Mouse (Mus musculus) MEL (cell line): Measurements from ENCODE around the gene Hmgb1. TPM values are rescaled to one million over a fixed set of nuclear protein-coding genes. Genes with fewer than 3 reads are reported as not detected.

Source experiments
- DNase-seq: peaks from one replicate; pipeline ENCODE4 v3.0.0; 2011; ENCODE audit warnings: low read depth, low spot score
- H3K27ac ChIP-seq: 2 replicates; pipeline ENCODE4 v1.5.1; 2012; ENCODE audit warnings: low read depth, mild to moderate bottlenecking, control low read depth, low read length, moderate library complexity; ENCODE audit not compliant: control insufficient read depth
- H3K27me3 ChIP-seq, 2 experiments: fragments of 150-350 bp in 1 of 2; sonication (generic) in 1 of 2; 2 replicates each; pipeline ENCODE4 v1.6.1; 2012; ENCODE audit warnings: low read length in 2 of 2, mild to moderate bottlenecking in 2 of 2, improper control_type of control experiment in 1 of 2, moderate library complexity in 1 of 2; ENCODE audit not compliant: insufficient read depth in 2 of 2, control insufficient read depth in 1 of 2
- H3K36me3 ChIP-seq, 2 experiments: 2 replicates each; pipeline ENCODE4 v1.6.1; 2012 to 2014; ENCODE audit warnings: low read length in 2 of 2, improper control_type of control experiment in 1 of 2, inconsistent platforms in 1 of 2, mild to moderate bottlenecking in 1 of 2; ENCODE audit not compliant: insufficient read depth in 2 of 2, control insufficient read depth in 1 of 2
- H3K4me1 ChIP-seq, 2 experiments: fragments of 150-350 bp in 1 of 2; sonication (generic) in 1 of 2; 2 replicates each; pipeline ENCODE4 v1.6.1; 2012; ENCODE audit warnings: low read length in 2 of 2, improper control_type of control experiment in 1 of 2, mild to moderate bottlenecking in 1 of 2; ENCODE audit not compliant: insufficient read depth in 2 of 2, control insufficient read depth in 1 of 2
- H3K4me3 ChIP-seq, 2 experiments: fragments of 150-350 bp in 1 of 2; sonication (generic) in 1 of 2; 2 replicates each; pipeline ENCODE4 v1.5.1; 2012; ENCODE audit warnings: low read depth in 2 of 2, low read length in 2 of 2, mild to moderate bottlenecking in 2 of 2, moderate library complexity in 2 of 2, control low read depth in 1 of 2, improper control_type of control experiment in 1 of 2; ENCODE audit not compliant: control insufficient read depth in 1 of 2, insufficient read depth in 1 of 2
- H3K79me2 ChIP-seq: 2 replicates; pipeline ENCODE4 v1.6.1; 2012; ENCODE audit warnings: mild to moderate bottlenecking, low read length, moderate library complexity; ENCODE audit not compliant: control insufficient read depth, poor library complexity, insufficient read depth
- H3K9ac ChIP-seq: 2 replicates; pipeline ENCODE4 v1.6.1; 2012; ENCODE audit warnings: low read depth, mild to moderate bottlenecking, control low read depth, low read length, moderate library complexity; ENCODE audit not compliant: control insufficient read depth, poor library complexity, severe bottlenecking
- H3K9me3 ChIP-seq: fragments of 150-350 bp; sonication (generic); replicated peaks from 2 replicates; pipeline ENCODE4 v1.6.1; 2012; ENCODE audit warnings: mild to moderate bottlenecking, low read length, improper control_type of control experiment, moderate library complexity; ENCODE audit not compliant: insufficient read depth
- E2F4 ChIP-seq: IDR thresholded peaks from 2 replicates; pipeline ENCODE4 v1.6.1; 2011; ENCODE audit warnings: low read depth, low read length, improper control_type of control experiment, borderline replicate concordance
- ELF1 ChIP-seq: IDR thresholded peaks from 2 replicates; pipeline ENCODE4 v1.6.1; 2014; ENCODE audit warnings: low read depth, mild to moderate bottlenecking, inconsistent platforms, low read length, improper control_type of control experiment, moderate library complexity
- MAX ChIP-seq: IDR thresholded peaks from 2 replicates; pipeline ENCODE4 v1.6.1; 2011; ENCODE audit warnings: low read length, improper control_type of control experiment
- MXI1 ChIP-seq: IDR thresholded peaks from 2 replicates; pipeline ENCODE4 v1.6.1; 2011; ENCODE audit warnings: mild to moderate bottlenecking, low read depth, low read length, improper control_type of control experiment
- MYC ChIP-seq: IDR thresholded peaks from 2 replicates; pipeline ENCODE4 v1.6.1; 2011; ENCODE audit warnings: low read depth, mild to moderate bottlenecking, low read length, improper control_type of control experiment, moderate library complexity
- POLR2AphosphoS2 ChIP-seq: IDR thresholded peaks from 2 replicates; pipeline ENCODE4 v1.6.1; 2011; ENCODE audit warnings: low read length, improper control_type of control experiment
- SMC3 ChIP-seq: IDR thresholded peaks from 2 replicates; pipeline ENCODE4 v1.6.1; 2011; ENCODE audit warnings: low read depth, low read length, improper control_type of control experiment
- UBTF ChIP-seq: IDR thresholded peaks from 2 replicates; pipeline ENCODE4 v1.6.1; 2012; ENCODE audit warnings: low read depth, mild to moderate bottlenecking, inconsistent platforms, low read length, improper control_type of control experiment, moderate library complexity, borderline replicate concordance; ENCODE audit not compliant: insufficient read depth
- ZMIZ1 ChIP-seq: IDR thresholded peaks from 2 replicates; pipeline ENCODE4 v1.6.1; 2012; ENCODE audit warnings: low read depth, mild to moderate bottlenecking, inconsistent platforms, low read length, improper control_type of control experiment, moderate library complexity
- ZNF384 ChIP-seq: IDR thresholded peaks from 2 replicates; pipeline ENCODE4 v1.6.1; 2012; ENCODE audit warnings: low read depth, mild to moderate bottlenecking, inconsistent platforms, low read length, improper control_type of control experiment
- polyA plus RNA-seq, 2 experiments: library from polyadenylated mRNA; stranded (reverse) in 1 of 2; unstranded in 1 of 2; fragments of >175 nt in 1 of 2; fragments of >200 nt in 1 of 2; gene quantifications; 2 replicates each; pipeline versions ENCODE4 v1.2.1 to v1.2.4; 2012; ENCODE audit warnings: low replicate concordance in 2 of 2, low read depth in 1 of 2; ENCODE audit not compliant: insufficient read length in 2 of 2, insufficient read depth in 1 of 2, missing spikeins in 1 of 2
- total RNA-seq: library from RNA; depleted of rRNA; stranded (reverse); fragments of 300-350 nt; gene quantifications from 2 replicates; pipeline ENCODE4 v1.2.3, GENCODE M21; 2012

Gene Hmgb1
- total and polyA plus RNA-seq, 3 experiments = 600 to 678 TPM; not detected in 1

DNA sequence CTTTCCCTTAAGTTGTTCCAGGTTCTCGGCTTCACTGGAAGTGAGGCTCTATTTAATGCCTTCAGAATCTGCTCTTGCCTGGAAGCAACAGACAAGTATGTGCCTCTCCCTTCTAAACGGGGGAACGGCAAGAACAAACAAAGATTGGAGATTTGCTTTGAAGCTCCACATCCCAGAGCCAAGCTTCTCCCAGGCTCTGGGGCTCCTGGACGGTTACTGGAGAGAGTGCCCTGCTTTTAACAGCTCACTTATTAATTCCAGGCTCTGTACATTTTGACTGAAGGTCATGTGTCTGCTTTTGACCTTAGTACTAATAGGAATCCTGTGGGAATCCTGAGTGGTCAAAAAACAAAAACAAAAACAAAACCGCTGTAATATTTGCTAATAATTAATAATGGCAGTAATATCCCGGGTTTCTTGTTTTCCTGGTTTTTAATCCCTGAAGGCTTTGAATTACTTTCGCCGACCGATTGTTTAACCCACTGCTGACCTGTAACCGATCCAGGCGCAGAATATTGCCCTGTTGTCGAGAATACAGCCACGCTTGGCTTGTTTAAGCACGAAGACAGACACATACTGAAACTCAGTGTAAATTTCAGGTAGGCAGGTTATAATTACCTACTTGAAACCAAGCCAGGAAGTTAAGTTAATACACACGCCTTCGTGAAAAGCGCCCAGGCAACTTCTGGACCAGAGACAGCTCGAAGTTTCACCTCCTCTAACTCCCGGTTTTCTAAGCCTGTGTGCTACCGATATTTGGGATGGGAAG lies 182.1 kb downstream of the Hmgb1 start:
- no peaks in the 10 kb centered on the region for H3K9me3 ChIP-seq
- H3K27ac ChIP-seq = no peak overlapping the region
- TF ChIP-seq ELF1 (no peak), MYC (no peak), E2F4 (no peak), POLR2AphosphoS2 (no peak)

DNA sequence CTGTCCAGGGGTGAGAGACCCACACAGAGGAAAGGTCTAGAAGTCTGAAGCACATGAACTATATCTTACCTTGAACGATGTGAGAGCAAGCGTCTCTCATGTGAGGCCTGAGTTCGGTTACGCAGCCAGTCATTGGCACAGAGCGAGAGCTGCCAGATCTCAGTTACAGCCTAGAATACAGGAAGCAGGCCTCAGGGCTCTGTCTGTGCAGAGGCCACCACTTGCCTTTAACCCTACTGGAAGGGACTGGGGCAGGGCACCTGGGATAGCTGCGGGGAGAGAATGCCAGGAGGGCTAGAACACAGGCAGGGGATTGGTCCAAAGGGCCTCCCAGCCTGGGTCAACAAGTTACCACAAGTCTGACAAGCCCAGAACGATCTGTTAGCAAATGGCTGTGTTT lies 184.5 kb downstream of the Hmgb1 start:
- Histone ChIP-seq H3K27ac (no peak overlapping the region), H3K79me2 (peaks cover 2% of the 10 kb centered on the region; the same call in 1 of the 2 replicates), H3K27me3 (no peaks in the 10 kb centered on the region), H3K9me3 (no peaks in the 10 kb centered on the region), H3K4me1 (peaks cover 4 to 5% of the 10 kb centered on the region in 2 experiments; a peak in 3 of 4 replicates), H3K4me3 (no peak overlapping the region), H3K9ac (no peak overlapping the region), H3K36me3 (peaks cover 0 to 5% of the 10 kb centered on the region in 2 experiments; a peak in 2 of 4 replicates)
- no peak for TF ChIP-seq MYC
- TF ChIP-seq MXI1 = no peak
- TF ChIP-seq ZMIZ1 = no peak
- no peak for TF ChIP-seq ZNF384
- no peak for TF ChIP-seq SMC3
- no peak for DNase-seq

More for the DNA sequence above, 182.1 kb downstream of the Hmgb1 start:
- no peak for DNase-seq
- H3K4me1 ChIP-seq = peaks cover 5 to 10% of the 10 kb centered on the region in 2 experiments
- H3K79me2 ChIP-seq = no peaks in the 10 kb centered on the region
- no peaks in the 10 kb centered on the region for H3K27me3 ChIP-seq
- H3K36me3 ChIP-seq = peaks cover 0 to 2% of the 10 kb centered on the region in 2 experiments; a peak in 2 of 4 replicates
- H3K9ac ChIP-seq = no peak overlapping the region
- no peak overlapping the region for H3K4me3 ChIP-seq

DNA sequence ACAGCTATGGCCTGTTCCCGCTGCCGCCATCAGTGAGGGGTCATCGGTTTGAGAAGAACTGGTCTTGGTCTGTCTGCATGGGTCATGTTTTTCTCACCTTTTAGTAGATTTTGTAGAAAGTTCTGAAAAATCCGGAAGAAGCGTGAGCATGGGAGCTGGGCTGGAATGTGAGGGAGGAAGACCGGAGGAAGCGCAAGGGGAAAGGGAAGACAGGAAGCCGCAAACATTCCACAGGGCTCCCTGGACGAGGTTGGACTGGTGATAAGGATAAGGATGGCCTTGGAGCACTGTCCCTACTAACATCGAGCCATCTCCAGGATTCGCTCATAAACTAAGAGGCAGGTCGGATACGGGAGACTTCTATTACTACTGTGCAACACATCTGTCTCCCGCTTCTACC lies 185.8 kb downstream of the Hmgb1 start:
- Histone ChIP-seq H3K4me3 (no peak overlapping the region), H3K9me3 (no peaks in the 10 kb centered on the region), H3K9ac (no peak overlapping the region), H3K79me2 (peaks cover 2% of the 10 kb centered on the region; the same call in 1 of the 2 replicates), H3K36me3 (peaks cover 0 to 12% of the 10 kb centered on the region in 2 experiments; a peak in 2 of 4 replicates), H3K27me3 (no peaks in the 10 kb centered on the region), H3K27ac (no peak overlapping the region), H3K4me1 (peaks cover 5 to 10% of the 10 kb centered on the region in 2 experiments; a peak in 3 of 4 replicates)
- no peak for DNase-seq
- TF ChIP-seq UBTF = no peak
- TF ChIP-seq MYC = no peak
- TF ChIP-seq MAX = no peak
